ENCODE assay signal across 8 mouse cellular contexts in the genomic region with DNA sequence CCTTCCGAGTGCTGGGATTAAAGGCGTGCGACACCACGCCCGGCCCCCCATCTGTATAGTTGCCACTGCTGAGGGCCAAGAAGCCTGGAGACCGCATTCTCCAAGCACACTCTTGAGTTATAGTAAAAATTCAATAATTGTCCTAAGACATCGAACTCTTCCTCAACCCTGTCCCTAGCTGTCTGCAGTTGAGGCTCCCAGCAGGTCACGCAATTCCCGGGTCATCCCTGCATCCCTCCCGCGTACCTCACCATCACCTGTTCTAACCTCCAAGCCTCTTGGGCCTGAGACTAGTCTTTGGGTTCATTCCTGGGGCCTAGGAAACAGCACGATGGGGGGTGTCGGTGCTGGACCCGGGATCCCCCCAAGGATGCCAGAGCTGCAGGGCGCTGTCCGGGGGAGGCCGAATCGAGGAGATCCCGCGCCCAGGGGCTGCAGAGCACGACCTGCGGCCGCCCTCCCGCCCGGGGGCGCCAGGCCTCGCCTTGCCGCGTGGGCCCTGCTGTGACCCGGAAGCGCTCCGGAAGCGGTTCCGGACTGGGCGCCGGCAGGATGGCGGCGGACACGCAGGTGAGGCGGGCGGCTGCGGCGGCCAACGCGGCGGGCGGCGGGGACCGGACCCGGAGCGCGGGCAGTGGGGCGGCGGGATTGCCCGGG. TPM values are rescaled to one million over a fixed set of nuclear protein-coding genes. Genes with fewer than 3 reads are reported as not detected.
A peak's percentile ranks its signal among the peaks of the same experiment; 100 is the strongest.
DNase-seq lines count a peak whose midpoint lies in the region; ATAC-seq and TF ChIP-seq lines count a peak whose summit lies in the region.

A gene (plus strand): TSS at position 518 of the 657 bp plus-strand sequence.

- H3K4me1 ChIP-seq in hindbrain, embryonic 12.5 days, result peaks cover 30% of the 10 kb centered on the region

- peak within 1 kb of the TSS; percentile 81 for H3K4me2 ChIP-seq in hindbrain, embryonic 12.5 days (replicated peaks)

- CTCF ChIA-PET in Patski (lab: Charles Lee), result interaction anchor here (2.6 kb wide), 1 partner anchor 8 kb away, joined by 11 read pairs; no protein-coding TSS in a partner anchor

- H3K9ac ChIP-seq in hindbrain, embryonic 12.5 days, result peak within 1 kb of the TSS; percentile 94

- peak within 1 kb of the TSS; percentile 79 for H3K27ac ChIP-seq in hindbrain, embryonic 12.5 days

- ATAC-seq in Patski, result peak; percentile 52
- ATAC-seq in hindbrain, embryonic 12.5 days (ENCODE audit: low FRiP score), result peak; percentile 83

- peaks cover 27% of the 10 kb centered on the region for H3K36me3 ChIP-seq in hindbrain, embryonic 12.5 days

- in situ Hi-C loops in Patski (cut with MboI; ENCODE audit: low pct_unique_long_range_greater_than_20kb), result no loop called here

- TF ChIP-seq CTCF in Patski (IDR thresholded peaks at IDR 0.05), result no peak

- POLR2A ChIA-PET in Patski (lab: Charles Lee), result interaction anchor here (0.9 to 1.6 kb wide), 5 partner anchors 9 to 71 kb away, joined by 3 to 5 read pairs (median 4); no protein-coding TSS in a partner anchor

- no peaks in the 10 kb centered on the region for H3K9me3 ChIP-seq in hindbrain, embryonic 12.5 days (replicated peaks)

- 2% methylated on average over 44 of the region's 55 CpGs for whole genome bisulfite sequencing in hindbrain, embryonic 12.5 days

- no peak for DNase-seq in Patski (ENCODE audit: low read depth, low spot score)
- peak; percentile 82 to 87 for DNase-seq in cerebellum, postnatal 14 days
- DNase-seq in frontal cortex, postnatal 25 days (ENCODE audit: low spot score in 2 of 2), result peak; percentile 57 to 62
- DNase-seq in layer of hippocampus, postnatal 25 days (ENCODE audit: extremely low spot score in 1 of 2, low spot score in 1 of 2), result peak; percentile 66 to 67
- DNase-seq in lung, postnatal 14 days, result peak; percentile 78
- peak; percentile 83 for DNase-seq in ovary, postnatal 36 days (ENCODE audit: low spot score)
- DNase-seq in thymus, postnatal 25 days, result peak; percentile 79

- H3K27me3 ChIP-seq in Patski, result no peaks in the 10 kb centered on the region
- no peaks in the 10 kb centered on the region for H3K27me3 ChIP-seq in hindbrain, embryonic 12.5 days

- peak within 1 kb of the TSS; percentile 97 for H3K4me3 ChIP-seq in hindbrain, embryonic 12.5 days

RNA-seq across cellular contexts. Expression of the gene that starts here (rescaled TPM):
- 97.6 TPM for polyA plus RNA-seq in Patski (2021)
- polyA plus RNA-seq in hindbrain, embryonic 12.5 days (2016; fragmentation: Nextera tagmentation; extraction: Ambion mirVana), result 57.6 and 62.5 TPM in 2 replicates
- 10 to 100 TPM; 65.8 to 79.7 TPM for total RNA-seq in layer of hippocampus, postnatal 25 days (2021)
